Mouse (Mus musculus): ENCODE measurements at regions not wholly inside any gene's neighbourhood (a gene's known extent, or its start where the extent isn't known, plus 50 kb on each side); places are given as distances from the start of the nearest gene placed in this dataset.
"Not testable (repeated sequence)": the region's sequence is repeated elsewhere in the genome, so short reads cannot be mapped to it uniquely, and the experiment has no call there.

DNA sequence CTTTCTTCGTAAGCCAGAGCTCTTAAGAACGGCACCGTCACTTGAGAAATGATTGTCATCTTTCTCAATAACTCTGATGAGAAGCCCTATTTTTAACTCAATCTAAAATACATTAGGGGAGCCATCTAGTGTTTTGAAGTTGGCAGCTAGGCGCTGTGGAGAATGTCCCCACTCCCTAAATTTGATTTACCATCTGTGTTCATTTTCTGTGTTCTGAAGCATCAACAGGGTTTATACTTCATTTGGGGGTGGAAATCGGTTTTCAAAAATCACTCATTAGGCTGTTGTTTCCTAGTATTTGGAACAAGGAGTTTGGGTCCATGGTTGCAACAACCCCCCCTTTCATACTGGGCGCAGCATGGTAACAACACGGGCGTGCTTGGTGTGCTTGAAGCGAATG lies 97.1 kb upstream of the Ipo5 start:
- Histone ChIP-seq H3K4me2 (no peak overlapping the region), H3K4me1 (no peaks in the 10 kb centered on the region), H3K36me3 (no peaks in the 10 kb centered on the region), H3K9me3 (replicated peaks) (no peaks in the 10 kb centered on the region), H3K27ac (no peak overlapping the region), H3K27me3 (replicated peaks) (no peaks in the 10 kb centered on the region), H3K9ac (no peak overlapping the region), H3K4me3 (no peak overlapping the region)
- 78% methylated on average over 9 of the region's 9 CpGs for WGBS (ENCODE audit: insufficient replicate concordance)
- no peak for ATAC-seq

DNA sequence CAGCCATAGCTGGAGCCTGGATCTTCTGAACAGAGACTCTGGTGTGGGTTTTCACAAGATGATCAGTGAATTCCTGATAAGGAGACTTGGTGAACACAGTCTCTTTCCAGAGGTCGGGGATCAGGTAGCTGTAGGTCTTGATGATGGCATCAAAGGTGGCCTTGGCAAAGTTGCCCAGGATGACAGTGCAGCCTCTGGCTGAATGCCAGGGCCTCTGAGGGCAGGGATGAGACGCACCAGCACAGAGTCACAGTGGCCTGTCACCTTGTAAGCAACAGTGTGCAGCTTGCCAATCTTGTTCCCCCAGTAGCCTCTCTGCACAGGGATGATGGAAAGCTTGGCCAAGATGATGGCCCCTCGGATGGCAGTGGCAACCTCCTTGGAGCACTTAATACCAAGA lies 95.9 kb upstream of the Ipo5 start:
- 66% methylated on average over 3 of the region's 3 CpGs for whole genome bisulfite sequencing (ENCODE audit: insufficient replicate concordance)

DNA sequence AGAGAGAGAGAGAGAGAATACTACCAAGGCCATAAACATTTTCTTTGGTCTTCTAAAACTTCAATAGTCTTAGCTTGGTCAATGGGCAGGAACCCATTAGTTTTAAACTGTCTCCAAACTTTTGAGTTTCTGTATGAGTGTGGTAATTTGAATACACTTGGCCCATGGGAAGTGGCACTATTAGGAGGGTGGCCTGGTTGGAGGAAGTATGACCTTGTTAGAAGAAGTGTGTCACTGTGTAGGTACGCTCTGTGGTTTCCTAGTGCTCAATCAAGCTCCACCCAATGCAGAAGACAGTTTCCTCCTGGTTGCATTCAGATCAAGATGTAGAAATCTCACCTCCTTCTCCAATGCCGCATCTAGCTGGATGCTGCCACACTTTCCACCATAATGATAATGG lies 94.5 kb upstream of the Ipo5 start:
- H3K4me3 ChIP-seq = no peak overlapping the region
- H3K9ac ChIP-seq = no peak overlapping the region
- no peaks in the 10 kb centered on the region for H3K27me3 ChIP-seq (replicated peaks)
- no peaks in the 10 kb centered on the region for H3K9me3 ChIP-seq (replicated peaks)
- WGBS (ENCODE audit: insufficient replicate concordance) = 43% methylated on average over 2 of the region's 2 CpGs
- no peaks in the 10 kb centered on the region for H3K36me3 ChIP-seq
- no peak overlapping the region for H3K4me2 ChIP-seq
- H3K4me1 ChIP-seq = no peaks in the 10 kb centered on the region
- no peak for ATAC-seq
- H3K27ac ChIP-seq = no peak overlapping the region

More for the DNA sequence above, 95.9 kb upstream of the Ipo5 start:
- H3K36me3 ChIP-seq; H3K9me3 ChIP-seq (replicated peaks); H3K9ac ChIP-seq; H3K4me1 ChIP-seq; H3K4me2 ChIP-seq; H3K27me3 ChIP-seq (replicated peaks); ATAC-seq; H3K4me3 ChIP-seq; H3K27ac ChIP-seq: not testable (repeated sequence)

DNA sequence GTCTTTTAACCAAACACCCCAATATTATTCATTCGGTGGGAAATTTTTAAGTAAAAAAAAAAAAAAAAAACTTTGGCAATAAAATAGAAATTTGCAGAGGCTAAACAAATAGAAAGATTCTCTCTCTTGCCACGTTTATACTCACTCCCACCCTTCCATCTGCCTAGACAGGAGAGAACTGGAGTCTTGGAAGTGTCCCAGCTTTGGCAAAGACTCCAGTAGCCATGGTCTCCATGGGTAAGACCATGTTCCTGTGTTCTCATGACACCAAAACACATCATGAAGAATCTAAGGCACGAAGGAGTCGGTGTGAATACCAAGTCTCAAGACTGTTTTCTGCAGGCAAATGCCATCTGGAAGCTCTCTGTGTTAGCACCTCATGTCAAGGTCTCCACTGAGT lies 84.8 kb upstream of the Ipo5 start:
- Histone ChIP-seq H3K9me3 (replicated peaks) (peaks cover 10% of the 10 kb centered on the region; the same call in 1 of the 2 replicates), H3K4me1 (no peaks in the 10 kb centered on the region), H3K4me3 (no peak overlapping the region), H3K27ac (no peak overlapping the region), H3K27me3 (replicated peaks) (no peaks in the 10 kb centered on the region), H3K36me3 (no peaks in the 10 kb centered on the region), H3K4me2 (no peak overlapping the region), H3K9ac (no peak overlapping the region)
- ATAC-seq = no peak
- WGBS (ENCODE audit: insufficient replicate concordance) = 65% methylated on average over 4 of the region's 4 CpGs

DNA sequence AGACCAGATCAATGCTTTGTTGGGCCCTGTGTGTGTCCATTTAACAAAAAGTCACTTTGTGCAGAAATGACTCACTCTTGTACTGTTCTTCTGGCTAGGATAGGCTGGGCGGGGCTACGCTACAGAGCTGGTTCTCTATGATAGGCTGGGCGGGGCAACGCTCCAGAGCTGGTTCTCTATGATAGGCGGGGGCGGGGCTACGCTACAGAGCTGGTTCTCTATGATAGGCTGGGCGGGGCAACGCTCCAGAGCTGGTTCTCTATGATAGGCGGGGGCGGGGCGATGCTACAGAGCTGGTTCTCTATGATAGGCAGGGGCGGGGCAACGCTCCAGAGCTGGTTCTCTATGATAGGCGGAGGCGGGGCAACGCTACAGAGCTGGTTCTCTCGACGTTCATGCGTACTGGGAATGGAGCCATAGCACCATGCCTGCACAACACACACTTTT lies 80.6 kb upstream of the Ipo5 start:
- H3K27ac ChIP-seq; H3K4me3 ChIP-seq; H3K27me3 ChIP-seq (replicated peaks); H3K36me3 ChIP-seq; H3K9ac ChIP-seq; H3K4me2 ChIP-seq: not testable (repeated sequence)
- WGBS (ENCODE audit: insufficient replicate concordance) = 19% methylated on average over 20 of the region's 20 CpGs
- H3K9me3 ChIP-seq (replicated peaks) = peaks cover 10% of the 10 kb centered on the region; the same call in 1 of the 2 replicates
- peaks cover 12% of the 10 kb centered on the region for H3K4me1 ChIP-seq
- ATAC-seq = peak; percentile 40; the same call in 1 of the 2 replicates

DNA sequence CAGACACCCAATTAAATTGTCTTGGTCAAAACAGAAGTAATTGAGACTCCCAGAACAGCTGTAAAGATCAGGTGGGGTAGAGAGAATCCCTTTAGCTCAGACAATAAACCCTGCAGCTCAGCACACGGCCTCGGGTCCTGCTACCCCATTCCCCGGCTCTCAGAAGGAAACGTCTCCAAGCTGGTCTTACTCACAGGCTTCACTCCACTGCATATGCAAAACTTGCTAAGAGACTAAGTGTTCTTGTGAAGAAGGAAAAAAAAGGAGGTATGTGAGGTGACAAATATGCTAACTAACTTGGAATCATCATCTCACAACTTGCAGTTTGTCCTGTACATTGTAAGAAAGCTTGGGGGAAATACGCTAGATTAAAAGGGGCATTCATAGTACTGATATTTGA lies 79.6 kb upstream of the Ipo5 start:
- Histone ChIP-seq H3K4me2 (peak overlapping the region; percentile 67), H3K9ac (no peak overlapping the region), H3K36me3 (no peaks in the 10 kb centered on the region), H3K4me1 (peaks cover 12% of the 10 kb centered on the region), H3K4me3 (no peak overlapping the region), H3K27ac (no peak overlapping the region), H3K27me3 (replicated peaks) (no peaks in the 10 kb centered on the region), H3K9me3 (replicated peaks) (peaks cover 10% of the 10 kb centered on the region; the same call in 1 of the 2 replicates)
- ATAC-seq = no peak
- WGBS (ENCODE audit: insufficient replicate concordance) = 64% methylated on average over 5 of the region's 5 CpGs

DNA sequence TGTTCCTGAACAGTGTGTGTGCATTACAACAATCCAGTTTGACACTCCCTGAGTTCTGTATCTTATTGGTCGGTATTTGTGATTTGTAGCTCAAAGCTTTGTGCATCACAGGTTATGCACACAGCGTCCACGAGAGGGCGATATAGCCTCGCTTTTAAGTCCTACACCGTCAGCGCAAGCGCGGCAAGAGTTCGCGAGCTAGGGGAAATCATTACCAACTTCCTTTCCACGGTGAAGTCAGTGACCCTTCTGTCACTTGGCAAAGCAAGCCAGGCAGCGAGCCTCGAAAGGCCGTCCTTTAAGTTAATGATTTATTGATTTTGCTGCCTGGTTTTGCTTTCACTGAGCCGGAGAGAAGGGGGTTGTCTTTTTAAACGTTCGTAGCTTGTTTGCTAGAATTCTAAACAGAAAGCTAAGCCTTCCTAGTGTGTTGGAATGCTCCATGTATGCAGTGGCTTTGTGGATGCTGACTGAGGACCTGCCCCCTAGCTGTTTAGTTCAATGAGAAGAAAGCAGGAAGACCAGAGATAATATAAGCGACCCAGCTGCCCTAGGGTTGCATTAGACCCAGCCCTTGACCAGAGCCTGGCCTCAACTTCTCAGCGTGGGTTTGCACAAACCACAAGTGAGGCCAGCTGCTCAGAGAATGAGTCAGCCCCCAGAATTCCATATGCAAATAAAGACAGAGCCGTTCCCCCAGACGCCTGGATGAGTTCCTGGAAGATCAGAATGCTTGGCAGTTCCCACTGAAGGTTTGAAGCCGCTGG lies 79.0 kb upstream of the Ipo5 start:
- Histone ChIP-seq H3K27ac (peak overlapping the region; percentile 64), H3K4me1 (peaks cover 12% of the 10 kb centered on the region), H3K9me3 (replicated peaks) (peaks cover 10% of the 10 kb centered on the region; the same call in 1 of the 2 replicates), H3K36me3 (no peaks in the 10 kb centered on the region), H3K9ac (peak overlapping the region; percentile 17; the same call in 1 of the 2 replicates), H3K27me3 (replicated peaks) (no peaks in the 10 kb centered on the region), H3K4me2 (peak overlapping the region; percentile 67), H3K4me3 (peak overlapping the region; percentile 44)
- 5% methylated on average over 23 of the region's 23 CpGs for WGBS (ENCODE audit: insufficient replicate concordance)
- peak; percentile 74 for ATAC-seq

DNA sequence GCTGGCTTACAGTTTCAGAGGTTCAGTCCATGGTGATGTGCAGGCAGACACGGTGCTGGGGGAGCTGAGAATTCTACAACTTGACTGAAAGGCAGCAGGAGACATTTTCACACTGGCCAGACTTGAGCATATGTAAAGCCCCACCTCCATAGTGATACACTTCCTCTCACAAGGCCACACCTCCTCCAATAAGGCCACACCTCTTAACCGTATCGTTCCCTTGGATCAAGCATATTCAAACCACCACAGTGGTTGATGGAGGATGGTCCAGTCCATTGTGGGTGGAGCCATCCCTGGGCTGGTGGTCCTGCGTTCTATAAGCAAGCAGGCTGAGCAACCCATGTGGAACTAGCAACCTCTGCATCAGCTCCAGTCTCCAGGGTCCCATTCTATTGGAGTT lies 76.2 kb upstream of the Ipo5 start:
- no peak overlapping the region for H3K4me2 ChIP-seq
- 43% methylated on average over 4 of the region's 4 CpGs for WGBS (ENCODE audit: insufficient replicate concordance)
- peaks cover 10% of the 10 kb centered on the region; the same call in 1 of the 2 replicates for H3K9me3 ChIP-seq (replicated peaks)
- no peak overlapping the region for H3K27ac ChIP-seq
- H3K4me3 ChIP-seq = no peak overlapping the region
- H3K4me1 ChIP-seq = peaks cover 12% of the 10 kb centered on the region
- H3K9ac ChIP-seq = no peak overlapping the region
- ATAC-seq = no peak
- no peaks in the 10 kb centered on the region for H3K36me3 ChIP-seq
- no peaks in the 10 kb centered on the region for H3K27me3 ChIP-seq (replicated peaks)

DNA sequence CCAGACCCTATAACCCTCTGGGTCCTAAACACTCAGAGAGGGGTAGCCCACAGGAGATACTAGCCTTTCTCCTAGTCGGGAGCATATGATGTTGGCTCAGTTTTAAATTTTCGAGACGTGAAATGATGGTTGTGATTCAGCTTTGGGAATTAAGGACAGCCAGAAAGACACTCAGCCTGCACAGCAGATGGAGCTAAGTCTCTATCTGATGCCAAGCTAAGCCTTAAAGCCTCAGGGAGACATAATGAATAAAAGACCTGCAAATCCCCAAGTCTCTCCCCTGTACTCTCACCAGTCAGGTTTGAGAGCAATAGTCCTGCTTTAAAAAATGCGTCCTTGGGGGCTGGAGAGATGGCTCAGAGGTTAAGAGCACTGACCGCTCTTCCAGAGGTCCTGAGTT lies 75.3 kb upstream of the Ipo5 start:
- no peaks in the 10 kb centered on the region for H3K36me3 ChIP-seq
- H3K9ac ChIP-seq = no peak overlapping the region
- no peak overlapping the region for H3K4me3 ChIP-seq
- ATAC-seq = no peak
- no peak overlapping the region for H3K4me2 ChIP-seq
- no peak overlapping the region for H3K27ac ChIP-seq
- H3K27me3 ChIP-seq (replicated peaks) = no peaks in the 10 kb centered on the region
- 64% methylated on average over 5 of the region's 5 CpGs for WGBS (ENCODE audit: insufficient replicate concordance)
- H3K9me3 ChIP-seq (replicated peaks) = peaks cover under 1% of the 10 kb centered on the region; the same call in 1 of the 2 replicates
- peaks cover 12% of the 10 kb centered on the region for H3K4me1 ChIP-seq

DNA sequence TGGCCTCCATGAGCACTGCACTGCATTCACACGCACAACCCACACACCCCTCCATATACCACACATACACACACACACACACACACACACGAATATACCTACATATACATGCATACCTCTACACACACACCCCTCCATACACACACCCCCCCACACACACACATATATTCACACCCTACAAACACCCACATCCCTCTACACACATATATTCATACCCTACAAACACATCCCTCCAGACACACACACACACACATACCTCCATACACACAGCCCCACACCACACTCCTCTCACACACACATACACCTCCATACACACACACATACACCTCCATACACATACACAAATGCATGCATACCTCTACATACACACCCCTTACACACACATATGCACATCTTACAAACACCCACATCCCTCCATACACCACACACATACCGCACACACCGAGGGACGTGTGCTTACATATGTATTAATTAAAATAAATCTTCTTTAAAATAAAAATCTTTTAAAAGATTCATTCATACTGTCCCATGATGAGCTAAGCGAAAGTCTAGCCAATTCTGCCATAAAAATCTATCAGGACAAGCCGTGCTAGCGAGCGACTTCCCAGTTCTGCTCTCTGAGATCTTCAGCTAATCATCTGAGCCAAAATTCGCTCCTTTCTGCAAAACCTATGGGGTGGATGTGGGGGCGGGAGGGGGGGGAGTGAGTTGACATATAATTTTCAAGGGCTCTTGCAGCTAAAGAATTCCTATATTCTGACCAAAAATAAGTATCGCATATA lies 74.3 kb upstream of the Ipo5 start:
- H3K4me1 ChIP-seq = peaks cover 12% of the 10 kb centered on the region
- H3K27me3 ChIP-seq (replicated peaks) = no peaks in the 10 kb centered on the region
- no peak overlapping the region for H3K4me3 ChIP-seq
- no peak overlapping the region for H3K9ac ChIP-seq
- H3K4me2 ChIP-seq = no peak overlapping the region
- H3K36me3 ChIP-seq = no peaks in the 10 kb centered on the region
- ATAC-seq = no peak
- WGBS (ENCODE audit: insufficient replicate concordance) = 78% methylated on average over 12 of the region's 12 CpGs
- no peaks in the 10 kb centered on the region for H3K9me3 ChIP-seq (replicated peaks)
- no peak overlapping the region for H3K27ac ChIP-seq

DNA sequence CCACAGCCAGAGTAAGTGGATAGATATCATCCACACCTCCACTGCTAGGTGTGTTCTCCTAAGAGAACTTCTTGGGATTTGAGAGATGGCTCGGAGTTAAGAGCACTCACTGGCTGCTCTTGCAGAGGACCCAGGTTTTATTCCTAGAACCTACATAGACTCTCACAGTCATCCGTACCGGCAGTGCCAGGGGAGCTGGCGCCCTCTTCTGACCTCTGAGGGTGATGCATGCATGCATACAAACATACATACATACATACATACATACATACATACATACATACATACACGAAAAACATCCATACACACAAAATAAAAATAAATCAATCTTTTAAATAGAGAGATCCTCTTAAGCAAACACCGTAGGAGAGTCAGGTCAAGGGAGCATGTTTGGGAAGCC lies 70.1 kb upstream of the Ipo5 start:
- 55% methylated on average over 6 of the region's 6 CpGs for WGBS (ENCODE audit: insufficient replicate concordance)
- Histone ChIP-seq H3K4me2 (no peak overlapping the region), H3K36me3 (no peaks in the 10 kb centered on the region), H3K4me1 (no peaks in the 10 kb centered on the region), H3K4me3 (no peak overlapping the region), H3K27me3 (replicated peaks) (no peaks in the 10 kb centered on the region), H3K9ac (no peak overlapping the region), H3K9me3 (replicated peaks) (no peaks in the 10 kb centered on the region), H3K27ac (no peak overlapping the region)
- no peak for ATAC-seq

DNA sequence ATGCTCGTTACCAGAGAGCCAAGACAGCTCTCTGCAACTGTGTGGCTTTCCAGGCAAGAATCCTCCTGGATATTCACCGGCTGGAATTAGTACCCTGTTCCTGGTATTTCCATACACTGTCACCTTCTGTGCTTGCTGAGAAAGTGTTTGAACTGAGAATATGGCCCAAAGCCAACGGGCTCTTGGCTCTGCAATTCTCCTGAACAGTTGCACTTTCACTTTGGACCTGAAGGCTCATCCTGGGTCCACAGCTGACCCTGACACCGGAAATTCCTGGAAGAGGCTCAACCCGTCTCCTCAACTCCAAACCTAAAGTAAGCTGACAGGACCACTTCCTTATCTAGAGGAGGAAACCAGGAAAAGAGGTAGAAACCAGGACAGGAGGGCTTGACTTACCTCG lies 69.7 kb upstream of the Ipo5 start:
- ATAC-seq = no peak
- H3K9me3 ChIP-seq (replicated peaks) = no peaks in the 10 kb centered on the region

More for the DNA sequence above, 69.7 kb upstream of the Ipo5 start:
- 57% methylated on average over 6 of the region's 6 CpGs for WGBS (ENCODE audit: insufficient replicate concordance)
- H3K36me3 ChIP-seq = no peaks in the 10 kb centered on the region
- no peak overlapping the region for H3K4me2 ChIP-seq
- no peaks in the 10 kb centered on the region for H3K27me3 ChIP-seq (replicated peaks)
- no peak overlapping the region for H3K4me3 ChIP-seq
- H3K4me1 ChIP-seq = no peaks in the 10 kb centered on the region
- H3K9ac ChIP-seq = no peak overlapping the region
- no peak overlapping the region for H3K27ac ChIP-seq
